Mouse (Mus musculus): ENCODE data around the gene Cd247. TPM values are rescaled to one million over a fixed set of nuclear protein-coding genes. Genes with fewer than 3 reads are reported as not detected.

The Cd247 gene
- polyA plus RNA-seq, 1 experiment: not detected

DNA sequence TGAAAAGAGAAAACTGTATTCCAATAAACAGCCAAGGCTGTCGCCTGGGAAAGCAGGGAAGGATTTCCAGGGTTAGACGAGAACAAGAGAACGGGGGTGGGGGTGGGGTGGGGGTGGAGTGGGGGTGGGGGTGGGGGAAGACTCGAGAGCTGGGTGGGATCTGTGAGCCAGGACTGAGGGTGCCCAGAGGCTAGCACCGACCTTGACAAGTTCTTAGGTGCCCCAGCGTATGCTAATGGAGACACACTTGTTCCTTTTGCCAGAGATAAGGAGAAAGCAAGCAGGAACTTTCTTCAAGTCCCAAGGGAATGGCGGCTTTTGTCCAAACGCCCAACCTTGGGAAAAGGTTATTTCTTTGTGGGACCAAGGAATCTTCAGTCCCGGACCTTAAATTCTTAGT, 16.5 kb upstream of the Cd247 start:
- TF ChIP-seq CTCF (IDR thresholded peaks at IDR 0.05; ENCODE audit: low read depth, low read length) (no peak), POLR2A (IDR thresholded peaks at IDR 0.05; ENCODE audit: borderline replicate concordance, low read depth, low read length) (no peak)
- H3K27ac ChIP-seq (ENCODE audit: insufficient read depth, low read depth, low read length): no peak overlapping the region
- peaks cover 38% of the 10 kb centered on the region for H3K4me1 ChIP-seq (ENCODE audit: control insufficient read depth, insufficient read depth, low read length)
- no peak overlapping the region for H3K4me3 ChIP-seq (ENCODE audit: insufficient read depth, low read length)

DNA sequence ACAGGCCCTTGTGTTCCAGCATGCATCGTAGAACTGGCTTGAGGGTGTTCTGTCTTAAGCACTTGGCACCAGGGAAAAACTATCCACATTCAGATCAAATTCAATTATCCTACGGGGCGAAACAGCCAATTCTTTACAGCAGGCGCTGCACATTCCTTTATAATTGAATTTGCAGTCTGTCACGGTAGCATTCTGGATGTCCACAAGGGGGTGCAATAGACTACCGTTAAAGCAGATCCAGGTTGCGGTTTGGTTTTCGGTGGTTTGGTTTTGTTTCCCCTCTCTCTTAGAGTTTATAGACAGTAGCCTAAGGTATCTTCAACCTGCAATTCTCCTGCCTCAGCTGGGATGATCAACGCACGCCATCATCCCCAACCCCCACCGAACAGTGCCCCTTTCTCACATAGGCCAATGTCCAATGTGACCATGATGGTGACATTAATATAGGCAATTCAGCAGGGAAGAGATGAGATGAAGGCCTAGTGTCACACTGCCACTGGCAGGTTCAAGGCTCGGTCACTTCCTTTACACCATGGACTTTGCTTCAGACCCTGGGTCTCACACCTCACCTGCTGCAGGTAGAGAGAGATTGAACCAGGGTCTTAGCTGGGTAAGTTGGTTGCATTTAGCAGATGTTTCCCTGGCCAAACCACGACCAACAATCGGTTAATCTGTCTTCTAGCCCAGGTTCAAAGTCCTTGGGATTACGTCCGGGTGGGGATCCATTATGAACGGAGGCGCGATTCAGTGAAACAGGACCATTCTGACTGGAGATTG, 12.8 kb upstream of the Cd247 start:
- Histone ChIP-seq H3K4me3 (ENCODE audit: insufficient read depth, low read length) (no peak overlapping the region), H3K27ac (ENCODE audit: insufficient read depth, low read depth, low read length) (no peak overlapping the region), H3K4me1 (ENCODE audit: control insufficient read depth, insufficient read depth, low read length) (peaks cover 10% of the 10 kb centered on the region)
- TF ChIP-seq CTCF (IDR thresholded peaks at IDR 0.05; ENCODE audit: low read depth, low read length) (no peak; the same call in none of the 2 replicates), POLR2A (IDR thresholded peaks at IDR 0.05; ENCODE audit: borderline replicate concordance, low read depth, low read length) (no peak)

DNA sequence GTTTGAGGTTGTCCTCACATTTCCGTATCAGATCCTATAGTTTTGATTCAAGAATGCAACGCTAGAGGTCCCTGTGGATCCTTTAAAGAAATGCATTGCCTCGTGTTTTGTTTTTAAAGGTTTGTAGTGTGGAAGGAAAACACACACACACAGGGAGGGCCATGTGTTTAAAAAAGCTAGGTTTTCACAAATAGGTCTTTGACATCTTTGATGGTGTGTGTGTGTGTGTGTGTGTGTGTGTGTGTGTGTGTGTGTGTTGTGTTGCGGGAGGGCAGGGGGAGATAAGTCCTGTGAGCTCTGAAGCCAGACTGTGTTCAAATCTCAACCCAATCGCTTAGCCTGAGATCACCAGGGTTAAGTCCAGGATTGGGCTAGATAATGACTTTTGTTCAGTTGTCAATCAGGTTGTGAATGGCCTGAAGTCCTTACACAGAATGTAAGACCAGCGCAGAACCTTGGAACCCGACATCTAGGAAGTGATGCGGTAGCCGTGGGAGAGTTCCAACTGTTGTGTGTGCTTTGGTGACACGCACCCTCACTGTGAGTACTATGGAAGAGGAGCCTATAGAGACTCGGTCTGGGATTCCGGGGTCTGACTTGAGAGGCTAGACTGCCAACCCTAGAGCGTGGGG, 8.4 kb upstream of the Cd247 start:
- Histone ChIP-seq H3K27ac (ENCODE audit: insufficient read depth, low read depth, low read length) (no peak overlapping the region), H3K4me1 (ENCODE audit: control insufficient read depth, insufficient read depth, low read length) (no peaks in the 10 kb centered on the region), H3K4me3 (ENCODE audit: insufficient read depth, low read length) (peak overlapping the region; percentile 54)
- TF ChIP-seq POLR2A (IDR thresholded peaks at IDR 0.05; ENCODE audit: borderline replicate concordance, low read depth, low read length): no peak

DNA sequence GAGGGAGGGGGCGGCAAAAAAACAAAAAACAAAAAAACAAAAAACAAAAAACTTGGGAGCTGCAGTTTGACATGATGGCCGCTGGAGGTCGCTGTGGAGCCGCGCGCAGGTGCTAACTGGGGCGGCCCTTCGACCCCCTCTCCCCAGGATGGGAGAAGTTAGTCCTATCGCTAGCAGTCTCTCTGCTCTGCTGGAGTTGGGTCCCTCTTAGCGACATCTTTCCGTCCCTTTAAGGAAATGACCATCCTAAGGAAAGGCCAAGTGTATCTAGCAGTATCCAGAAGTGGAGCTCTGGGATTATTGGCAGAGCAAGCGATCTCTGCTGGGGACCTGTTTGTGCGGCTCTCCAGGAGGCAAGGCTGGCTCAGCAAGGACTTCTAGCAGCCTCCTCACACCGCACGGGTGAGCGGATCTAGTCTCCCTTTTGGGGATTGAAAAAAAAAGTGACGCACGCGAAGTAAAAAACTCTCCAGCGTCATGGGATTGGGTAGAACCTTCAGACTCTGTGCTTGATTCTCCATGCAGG, 7.8 kb upstream of the Cd247 start:
- TF ChIP-seq POLR2A (IDR thresholded peaks at IDR 0.05; ENCODE audit: borderline replicate concordance, low read depth, low read length) (no peak), CTCF (IDR thresholded peaks at IDR 0.05; ENCODE audit: low read depth, low read length) (peak; percentile 98)
- Histone ChIP-seq H3K4me1 (ENCODE audit: control insufficient read depth, insufficient read depth, low read length) (no peaks in the 10 kb centered on the region), H3K27ac (ENCODE audit: insufficient read depth, low read depth, low read length) (no peak overlapping the region), H3K4me3 (ENCODE audit: insufficient read depth, low read length) (peak overlapping the region; percentile 54)

DNA sequence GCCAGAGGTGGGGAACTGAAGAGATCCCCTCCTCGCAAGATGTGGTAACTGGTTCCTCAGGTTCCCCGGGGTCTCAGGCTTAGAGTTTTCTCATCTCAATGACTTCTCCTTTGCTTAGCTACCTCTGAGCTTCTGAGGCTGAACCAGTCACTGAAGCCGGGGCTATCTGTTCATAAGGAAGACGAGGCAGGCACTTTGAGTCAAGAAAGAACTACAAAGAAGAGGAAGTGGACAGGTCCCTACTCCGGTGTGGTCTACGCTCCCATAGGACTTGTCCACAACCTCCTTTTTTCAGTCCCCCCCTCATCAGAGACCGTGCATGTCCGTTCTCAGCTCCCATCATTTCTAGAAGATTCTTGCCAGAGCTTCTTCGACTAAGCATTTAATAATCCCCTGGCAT, 7.1 kb upstream of the Cd247 start:
- TF ChIP-seq POLR2A (IDR thresholded peaks at IDR 0.05; ENCODE audit: borderline replicate concordance, low read depth, low read length): no peak
- TF ChIP-seq CTCF (IDR thresholded peaks at IDR 0.05; ENCODE audit: low read depth, low read length): no peak
- Histone ChIP-seq H3K27ac (ENCODE audit: insufficient read depth, low read depth, low read length) (no peak overlapping the region), H3K4me1 (ENCODE audit: control insufficient read depth, insufficient read depth, low read length) (no peaks in the 10 kb centered on the region), H3K4me3 (ENCODE audit: insufficient read depth, low read length) (no peak overlapping the region)

DNA sequence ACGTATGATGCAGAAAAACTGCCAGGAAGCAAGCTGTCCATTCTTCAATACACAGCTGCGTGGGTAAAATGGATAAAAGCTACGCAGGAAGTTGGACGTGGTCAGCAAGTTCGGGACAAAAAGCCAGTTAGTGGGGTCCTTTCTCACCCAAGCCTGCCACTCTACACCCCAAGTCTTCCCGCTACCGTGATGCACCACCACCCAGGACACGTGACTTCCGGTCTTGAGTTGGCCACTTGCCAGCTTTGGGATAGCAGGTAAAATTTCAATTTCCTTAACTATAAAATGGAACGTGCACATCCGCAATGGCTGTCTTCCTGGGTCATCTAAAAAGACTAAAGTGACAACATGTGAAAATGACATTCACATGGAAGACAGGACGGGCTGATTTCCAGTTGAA, 6.6 kb upstream of the Cd247 start:
- Histone ChIP-seq H3K4me3 (ENCODE audit: insufficient read depth, low read length) (no peak overlapping the region), H3K4me1 (ENCODE audit: control insufficient read depth, insufficient read depth, low read length) (no peaks in the 10 kb centered on the region), H3K27ac (ENCODE audit: insufficient read depth, low read depth, low read length) (no peak overlapping the region)
- TF ChIP-seq POLR2A (IDR thresholded peaks at IDR 0.05; ENCODE audit: borderline replicate concordance, low read depth, low read length): no peak
- no peak for TF ChIP-seq CTCF (IDR thresholded peaks at IDR 0.05; ENCODE audit: low read depth, low read length)

DNA sequence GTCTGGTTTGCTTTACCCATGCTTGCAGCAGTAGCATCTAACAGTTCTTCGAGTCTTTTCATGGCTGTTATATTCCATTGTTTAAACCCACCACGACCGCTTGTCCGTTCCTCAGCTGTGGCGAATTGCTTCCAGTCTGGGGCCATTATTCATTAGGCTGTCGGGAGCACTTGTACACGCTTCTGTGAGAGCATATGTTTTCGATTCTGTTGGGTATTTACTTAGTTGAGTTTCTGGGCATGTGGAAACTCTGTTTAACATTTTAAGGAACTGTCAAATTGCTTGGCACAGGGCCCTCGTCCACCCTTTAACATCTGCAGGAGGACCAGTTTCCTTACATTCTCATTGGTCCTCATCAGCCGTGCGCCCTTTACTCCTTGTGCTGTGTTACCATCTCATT, 2.2 kb upstream of the Cd247 start:
- Histone ChIP-seq H3K27ac (ENCODE audit: insufficient read depth, low read depth, low read length) (no peak overlapping the region), H3K4me1 (ENCODE audit: control insufficient read depth, insufficient read depth, low read length) (no peaks in the 10 kb centered on the region), H3K4me3 (ENCODE audit: insufficient read depth, low read length) (no peak overlapping the region)
- TF ChIP-seq POLR2A (IDR thresholded peaks at IDR 0.05; ENCODE audit: borderline replicate concordance, low read depth, low read length) (no peak), CTCF (IDR thresholded peaks at IDR 0.05; ENCODE audit: low read depth, low read length) (no peak)

DNA sequence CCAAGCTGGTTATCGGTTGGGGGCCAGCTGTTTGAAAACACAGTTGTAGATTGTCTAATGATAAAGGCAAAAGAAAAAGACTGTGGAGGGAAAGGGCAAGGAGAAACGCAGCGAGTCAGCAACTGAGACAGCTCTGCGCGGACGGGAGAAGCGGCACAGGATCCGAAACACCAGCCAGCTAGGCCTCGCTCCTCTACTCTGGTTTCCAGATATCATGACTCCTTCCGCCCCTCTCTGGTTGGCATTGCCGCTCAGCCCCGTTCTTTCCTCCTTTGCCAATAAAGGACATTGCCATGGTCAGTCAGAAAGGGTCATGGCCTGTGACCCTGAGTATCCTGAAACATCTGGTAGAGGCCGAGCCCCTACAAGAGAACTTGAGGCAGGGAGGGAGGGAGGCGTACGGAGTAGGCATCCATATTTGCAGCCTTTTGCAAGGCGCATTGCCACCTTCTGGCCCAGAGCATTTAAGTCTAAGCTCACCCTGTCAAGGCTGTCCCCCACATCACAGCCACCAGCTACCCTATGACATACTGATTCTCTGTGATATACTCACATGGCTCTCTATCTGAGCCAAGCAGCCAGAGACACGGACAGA, 682 bp downstream of the Cd247 start:
- H3K4me3 ChIP-seq (ENCODE audit: insufficient read depth, low read length): no peak overlapping the region
- TF ChIP-seq POLR2A (IDR thresholded peaks at IDR 0.05; ENCODE audit: borderline replicate concordance, low read depth, low read length): no peak
- no peak for TF ChIP-seq CTCF (IDR thresholded peaks at IDR 0.05; ENCODE audit: low read depth, low read length)
- H3K4me1 ChIP-seq (ENCODE audit: control insufficient read depth, insufficient read depth, low read length): no peaks in the 10 kb centered on the region
- no peak overlapping the region for H3K27ac ChIP-seq (ENCODE audit: insufficient read depth, low read depth, low read length)

DNA sequence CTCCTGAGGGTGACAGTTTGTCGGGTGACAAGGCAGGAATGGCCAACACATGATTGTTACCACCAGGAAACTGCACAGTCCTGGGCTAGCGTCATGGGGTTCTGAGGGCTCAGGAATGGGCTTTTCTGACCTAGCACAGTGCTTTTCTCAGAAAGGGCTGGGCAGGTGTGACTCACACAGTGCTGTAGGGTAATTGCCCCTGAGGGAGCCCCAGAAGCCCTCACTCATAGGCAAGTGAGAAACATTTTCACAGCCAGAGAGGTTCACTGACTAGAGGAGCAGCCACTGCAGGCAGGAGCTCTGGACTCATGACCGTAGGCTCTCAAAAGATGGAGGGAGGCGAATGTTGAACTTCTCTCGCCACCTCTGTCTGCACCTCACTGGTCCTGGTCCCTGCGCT, 1.5 kb downstream of the Cd247 start:
- Histone ChIP-seq H3K4me1 (ENCODE audit: control insufficient read depth, insufficient read depth, low read length) (no peaks in the 10 kb centered on the region), H3K27ac (ENCODE audit: insufficient read depth, low read depth, low read length) (no peak overlapping the region), H3K4me3 (ENCODE audit: insufficient read depth, low read length) (no peak overlapping the region)
- TF ChIP-seq POLR2A (IDR thresholded peaks at IDR 0.05; ENCODE audit: borderline replicate concordance, low read depth, low read length): no peak
- no peak for TF ChIP-seq CTCF (IDR thresholded peaks at IDR 0.05; ENCODE audit: low read depth, low read length)

Data from bone marrow macrophage, adult 2 months (primary cell).